Mouse (Mus musculus) Patski (cell line): ENCODE results near the gene Papola. TPM values are rescaled to one million over a fixed set of nuclear protein-coding genes. Genes with fewer than 3 reads are reported as not detected.

Experiments used
- ATAC-seq: fragments of 100-300 bp; one replicate; pipeline ENCODE4 v1.8.0; 2021
- CTCF ChIA-PET: fragments of 350-600 bp; sonication (Branson Sonifier 250); formaldehyde crosslinking; loops from one replicate; lab custom pipeline; 2022; ENCODE audit warnings: inconsistent platforms; lab: Charles Lee
- POLR2A ChIA-PET: fragments of 350-600 bp; sonication (Branson Sonifier 250); formaldehyde crosslinking; loops from one replicate; lab custom pipeline; 2022; ENCODE audit warnings: antibody characterized with exemption, inconsistent platforms; lab: Charles Lee
- DNase-seq: peaks from one replicate; pipeline ENCODE4 v3.0.0-alpha.2; 2011; ENCODE audit warnings: low read depth, low spot score
- H3K27me3 ChIP-seq: fragments of 371-371 bp; one replicate; pipeline ENCODE4 v1.5.1; 2021
- CTCF ChIP-seq: fragments of 100-300 bp; IDR thresholded peaks from one replicate; pipeline ENCODE4 v1.5.1; 2021
- in situ Hi-C: fragments of 300-500 bp; cut with MboI; formaldehyde crosslinking; loops from 3 replicates; pipeline ENCODE4 v1.11.1; 2018; ENCODE audit warnings: low pct_unique_long_range_greater_than_20kb, mixed read lengths
- polyA plus RNA-seq: library from polyadenylated mRNA; unstranded; gene quantifications from one replicate; pipeline ENCODE4 v1.2.3, GENCODE M21; 2021

Papola gene
- polyA plus RNA-seq, 1 experiment from 2014 or later: 117 TPM

DNA sequence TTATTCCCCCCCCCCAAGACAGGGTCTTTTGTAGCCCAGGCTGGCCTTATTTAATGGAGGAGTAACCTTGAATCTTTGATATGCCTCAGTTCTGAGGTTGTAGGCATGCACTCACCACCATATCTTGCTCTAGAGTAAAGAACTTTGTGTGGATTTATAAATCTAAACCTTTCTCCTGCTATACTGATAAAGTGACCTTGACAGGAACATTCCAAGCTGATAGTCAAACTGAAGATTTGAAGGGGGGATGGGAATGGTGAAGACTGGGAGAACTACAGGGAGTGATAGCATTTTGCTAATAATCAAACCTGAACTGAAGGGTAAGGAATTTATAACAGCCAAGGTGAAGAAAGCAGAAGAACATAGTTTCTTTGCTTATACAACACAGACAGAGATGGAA is 13.5 kb downstream of the Papola start:
- no peaks in the 10 kb centered on the region for H3K27me3 ChIP-seq
- TF ChIP-seq CTCF: no peak
- POLR2A ChIA-PET: no interaction called here
- in situ Hi-C loops: no loop called here
- no peak for ATAC-seq
- DNase-seq: no peak
- CTCF ChIA-PET: interaction anchor here (1.5 kb wide), 1 partner anchor 10 kb away, joined by 3 read pairs; no protein-coding TSS in a partner anchor

DNA sequence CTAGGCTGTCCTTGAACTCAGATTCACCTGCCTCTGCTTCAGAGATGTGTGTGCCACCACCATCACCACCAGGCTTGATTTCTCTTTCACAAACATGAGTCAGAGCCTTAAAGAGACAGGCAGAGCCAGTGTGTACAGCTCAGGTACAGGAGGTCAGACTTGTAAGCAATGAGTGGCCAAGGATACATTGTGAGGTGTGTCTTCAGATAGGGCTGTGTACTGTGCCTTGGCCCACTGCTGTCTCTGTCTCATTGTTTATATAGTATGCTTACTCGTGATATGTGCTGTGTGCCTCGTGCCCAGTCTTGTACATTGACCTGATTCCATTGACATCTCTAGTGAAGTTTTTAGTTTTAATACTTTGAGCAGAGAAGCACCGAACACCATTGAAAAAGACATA is 21.3 kb downstream of the Papola start:
- in situ Hi-C loops: no loop called here
- ATAC-seq (no peak), DNase-seq (no peak)
- CTCF ChIA-PET: no interaction called here
- POLR2A ChIA-PET: no interaction called here
- TF ChIP-seq CTCF: no peak
- no peaks in the 10 kb centered on the region for H3K27me3 ChIP-seq

DNA sequence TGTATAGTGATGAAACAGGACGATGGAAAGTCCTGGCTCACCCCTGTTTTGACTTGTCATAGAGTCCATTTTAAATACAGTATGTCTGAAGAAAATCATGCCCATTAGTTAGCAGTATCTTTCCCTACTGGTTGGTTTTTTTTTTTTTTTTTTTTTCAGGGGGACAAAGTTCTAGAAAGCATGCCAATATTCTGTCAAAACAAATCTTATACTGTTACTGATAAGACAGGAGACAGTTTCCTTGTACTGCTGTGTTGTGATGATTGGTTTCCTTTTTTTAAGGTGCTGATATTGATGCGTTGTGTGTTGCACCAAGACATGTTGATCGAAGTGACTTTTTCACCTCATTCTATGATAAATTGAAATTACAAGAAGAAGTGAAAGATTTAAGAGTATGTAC is 21.7 kb downstream of the Papola start:
- no peak for TF ChIP-seq CTCF
- in situ Hi-C loops: no loop called here
- ATAC-seq (no peak), DNase-seq (no peak)
- ChIA-PET POLR2A (no interaction called here), CTCF (no interaction called here)
- no peaks in the 10 kb centered on the region for H3K27me3 ChIP-seq

DNA sequence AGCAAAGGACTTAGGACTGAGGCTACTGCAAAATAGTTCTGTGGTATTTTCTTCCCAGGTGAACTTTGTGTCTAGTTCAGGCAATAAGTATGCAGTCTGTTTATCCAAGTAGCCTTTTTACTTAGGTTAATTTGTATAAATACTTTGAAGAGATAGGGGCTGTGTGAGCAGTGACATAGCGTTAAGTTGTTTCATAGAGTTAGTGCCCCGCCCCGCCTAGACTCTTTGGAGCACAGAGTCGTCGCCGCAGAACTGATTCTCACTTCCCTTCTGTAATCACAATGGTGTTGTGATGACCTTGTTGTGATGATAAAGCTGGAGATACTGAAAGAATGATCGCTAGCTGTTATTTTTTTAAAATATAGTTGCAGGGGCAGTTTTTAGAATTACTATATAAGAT is 22.9 kb downstream of the Papola start:
- H3K27me3 ChIP-seq: no peaks in the 10 kb centered on the region
- in situ Hi-C loops: no loop called here
- POLR2A ChIA-PET: no interaction called here
- TF ChIP-seq CTCF: no peak
- ATAC-seq: no peak
- CTCF ChIA-PET: no interaction called here
- no peak for DNase-seq

DNA sequence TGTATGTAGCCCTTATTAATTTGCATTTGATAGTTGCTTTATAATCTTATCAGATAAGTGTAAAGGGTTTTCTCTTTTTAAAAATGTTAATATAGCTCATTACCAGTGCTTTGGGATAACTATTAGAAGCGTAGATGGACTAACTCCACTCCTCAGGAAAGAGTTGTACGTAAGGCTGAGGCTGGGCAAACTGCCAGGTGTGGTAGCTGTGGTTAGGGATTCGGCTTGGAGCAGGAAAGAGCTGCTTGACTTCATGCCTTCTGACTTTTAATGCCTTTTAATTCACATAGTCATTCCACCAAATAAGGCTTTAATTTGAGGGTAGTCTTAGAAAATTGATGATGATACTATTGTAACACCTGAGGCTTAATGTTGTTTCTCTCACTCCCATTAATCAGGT is 24.5 kb downstream of the Papola start:
- H3K27me3 ChIP-seq: no peaks in the 10 kb centered on the region
- ATAC-seq (no peak), DNase-seq (peak; percentile 33)
- in situ Hi-C loops: no loop called here
- ChIA-PET CTCF (interaction anchor here (1.0 kb wide), 1 partner anchor 13 kb away, joined by 3 read pairs; no protein-coding TSS in a partner anchor), POLR2A (no interaction called here)
- TF ChIP-seq CTCF: no peak

DNA sequence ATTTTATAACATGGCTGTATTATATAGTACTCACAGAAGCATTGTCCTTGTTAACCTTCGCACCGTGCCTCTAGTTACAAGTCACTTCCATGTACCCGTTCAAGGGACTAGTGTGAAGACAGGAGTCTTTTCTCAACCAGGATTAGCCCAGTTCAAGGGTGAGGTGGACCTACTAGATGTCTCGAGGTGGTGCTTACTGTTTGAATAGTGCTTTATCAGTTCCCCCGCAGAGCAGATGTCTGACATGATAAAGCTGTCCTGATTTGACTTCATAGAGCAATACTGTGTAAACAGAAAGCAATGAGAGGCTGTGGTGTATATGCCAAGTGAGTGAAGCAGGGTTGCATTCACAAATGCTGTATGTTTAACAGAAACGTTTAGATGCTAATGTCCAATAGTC is 26.1 kb downstream of the Papola start:
- no peak for TF ChIP-seq CTCF
- no peaks in the 10 kb centered on the region for H3K27me3 ChIP-seq
- CTCF ChIA-PET: interaction anchor here (1.7 kb wide), 1 partner anchor 14 kb away, joined by 4 read pairs; no protein-coding TSS in a partner anchor
- POLR2A ChIA-PET: no interaction called here
- no peak for DNase-seq
- no peak for ATAC-seq
- in situ Hi-C loops: no loop called here

DNA sequence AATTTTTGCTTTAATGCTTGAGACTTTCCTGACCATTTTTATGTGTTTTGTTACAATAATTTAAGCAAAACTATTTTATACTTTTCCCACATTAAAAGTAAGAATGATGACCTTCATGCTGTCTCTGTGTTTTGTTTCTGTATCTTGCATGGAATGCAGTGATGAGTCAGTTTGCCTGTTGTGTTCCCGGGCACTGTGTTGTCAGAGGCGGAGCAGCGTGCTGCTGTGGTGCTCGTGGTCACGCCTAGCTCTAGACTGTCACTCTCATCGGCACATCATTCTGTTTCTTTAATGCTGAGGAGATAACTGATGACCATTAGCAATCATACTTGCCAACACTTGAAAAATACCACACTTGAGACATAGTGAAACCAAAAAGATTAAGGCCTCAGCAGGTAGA is 29.5 kb downstream of the Papola start:
- ATAC-seq (peak; percentile 80), DNase-seq (no peak)
- H3K27me3 ChIP-seq: no peaks in the 10 kb centered on the region
- POLR2A ChIA-PET: no interaction called here
- no peak for TF ChIP-seq CTCF
- CTCF ChIA-PET: no interaction called here
- in situ Hi-C loops: no loop called here

DNA sequence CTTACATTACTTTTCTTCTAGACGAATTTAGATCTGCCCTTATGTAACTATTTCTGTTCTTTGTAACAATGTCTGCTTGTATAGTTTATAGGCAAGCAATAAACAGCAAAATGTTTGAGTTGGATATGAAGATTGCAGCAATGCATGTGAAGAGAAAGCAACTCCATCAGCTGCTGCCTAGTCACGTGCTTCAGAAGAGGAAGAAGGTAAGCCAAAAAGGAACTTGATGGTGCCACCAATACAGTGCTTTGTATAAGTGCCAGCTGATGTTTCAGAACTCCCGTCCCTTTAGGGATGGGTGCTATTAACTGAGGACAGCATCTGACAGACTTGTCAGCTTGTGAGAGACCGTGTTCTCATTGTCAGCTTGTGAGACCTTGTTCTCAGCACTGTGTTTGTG is 39.0 kb downstream of the Papola start:
- no peak for ATAC-seq
- no peaks in the 10 kb centered on the region for H3K27me3 ChIP-seq
- CTCF ChIA-PET: no interaction called here
- no peak for TF ChIP-seq CTCF
- in situ Hi-C loops: no loop called here
- POLR2A ChIA-PET: no interaction called here
- no peak for DNase-seq

DNA sequence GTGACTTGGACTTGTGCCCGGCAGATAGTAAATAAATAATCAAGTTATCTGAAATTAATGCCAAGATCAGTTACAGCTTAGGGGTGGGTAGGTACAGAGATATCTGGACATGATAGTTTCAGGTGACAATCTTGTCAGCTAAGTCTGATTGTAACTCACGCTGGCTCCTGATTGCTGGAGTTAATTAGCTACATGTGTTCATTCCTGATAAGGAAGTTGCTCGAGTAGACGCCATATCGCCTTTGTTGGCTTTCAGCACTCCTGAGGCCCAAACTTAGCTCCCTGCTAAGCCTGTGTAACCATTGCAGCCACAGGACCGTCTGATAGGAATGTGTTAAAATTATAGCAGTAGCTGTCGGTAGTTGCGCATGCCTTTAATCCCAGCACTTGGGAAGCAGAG is 40.2 kb downstream of the Papola start:
- H3K27me3 ChIP-seq: no peaks in the 10 kb centered on the region
- DNase-seq (no peak), ATAC-seq (no peak)
- ChIA-PET POLR2A (no interaction called here), CTCF (no interaction called here)
- TF ChIP-seq CTCF: no peak
- in situ Hi-C loops: no loop called here

DNA sequence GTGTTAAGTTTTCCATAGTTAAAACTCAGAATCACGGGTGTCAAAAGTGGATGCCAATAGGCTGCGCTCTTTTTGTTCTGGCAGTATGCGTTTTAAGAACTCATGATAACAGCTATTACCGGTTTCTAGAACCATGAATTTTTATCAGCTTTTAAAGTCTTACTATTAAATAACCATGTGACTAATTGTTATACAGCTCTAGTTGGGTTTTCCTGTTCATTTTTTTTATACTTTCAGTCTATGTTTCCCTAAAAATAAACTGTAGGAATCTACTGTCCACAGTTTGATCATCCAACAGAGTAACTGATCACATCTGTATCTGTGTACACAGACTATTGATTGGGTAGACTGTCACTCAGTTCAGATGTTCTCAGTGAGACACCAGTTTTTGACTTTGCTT is 40.8 kb downstream of the Papola start:
- TF ChIP-seq CTCF: no peak
- ChIA-PET CTCF (no interaction called here), POLR2A (no interaction called here)
- in situ Hi-C loops: no loop called here
- DNase-seq (no peak), ATAC-seq (no peak)
- H3K27me3 ChIP-seq: no peaks in the 10 kb centered on the region

DNA sequence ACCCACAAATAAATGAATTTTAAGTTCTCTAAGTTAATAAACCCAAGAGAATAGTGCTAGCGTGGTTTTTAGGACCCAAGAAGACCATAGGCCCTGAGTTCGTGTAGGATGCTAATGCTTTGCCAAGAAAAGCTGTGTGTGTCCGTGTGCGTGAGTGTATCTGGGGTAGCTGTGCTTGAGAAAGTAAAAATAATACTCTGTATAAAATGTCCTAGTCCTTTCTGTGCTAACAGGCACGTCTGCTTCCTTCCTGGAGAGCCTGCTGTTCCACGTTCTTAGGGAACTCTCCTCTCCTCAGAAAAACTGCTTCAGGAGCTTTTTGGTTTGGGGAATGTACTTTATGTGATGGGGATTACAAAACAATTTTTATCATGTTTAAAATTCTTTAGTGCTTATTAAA is 48.0 kb downstream of the Papola start:
- ChIA-PET CTCF (interaction anchor here (1.0 kb wide), 1 partner anchor 223 kb away, joined by 3 read pairs; no protein-coding TSS in a partner anchor), POLR2A (no interaction called here)
- TF ChIP-seq CTCF: no peak
- DNase-seq (no peak), ATAC-seq (no peak)
- H3K27me3 ChIP-seq: no peaks in the 10 kb centered on the region
- in situ Hi-C loops: no loop called here

DNA sequence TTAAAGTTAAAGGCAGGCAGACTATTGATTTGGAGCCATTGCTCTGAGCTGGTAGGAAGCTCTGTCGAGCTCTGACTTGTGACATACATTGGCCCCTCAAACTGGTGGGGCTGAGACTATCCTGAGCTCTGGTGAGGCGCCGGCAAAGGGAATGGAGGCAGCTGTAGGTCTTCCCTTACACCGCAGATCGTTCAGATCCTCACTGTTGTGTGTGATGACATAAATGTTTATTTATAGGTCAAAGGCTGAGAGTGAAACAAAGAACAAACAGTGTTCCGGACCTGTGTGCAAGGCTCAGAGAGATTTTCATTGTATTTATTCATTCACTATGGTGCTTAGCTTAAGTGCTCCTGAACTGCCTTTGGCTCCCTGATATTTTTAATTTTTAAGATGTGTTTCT is 50.4 kb downstream of the Papola start:
- in situ Hi-C loops: no loop called here
- POLR2A ChIA-PET: no interaction called here
- DNase-seq (no peak), ATAC-seq (no peak)
- H3K27me3 ChIP-seq: no peaks in the 10 kb centered on the region
- CTCF ChIA-PET: no interaction called here
- no peak for TF ChIP-seq CTCF
